Mouse (Mus musculus): Measurements from ENCODE around the gene Efcab9. TPM values are rescaled to one million over a fixed set of nuclear protein-coding genes. Genes with fewer than 3 reads are reported as not detected.

Efcab9 gene
- total and polyA plus RNA-seq, 2 experiments from 2014 or later, result not detected

- 87% methylated on average over 6 of the region's 6 CpGs for WGBS
- no peaks in the 10 kb centered on the region for H3K27me3 ChIP-seq (ENCODE audit: insufficient read depth, low read length)
- H3K36me3 ChIP-seq (ENCODE audit: insufficient read depth, low read length), result no peaks in the 10 kb centered on the region
- no peak for DNase-seq (ENCODE audit: low spot score)
- ATAC-seq, result no peak
- no peak overlapping the region for H3K9ac ChIP-seq (replicated peaks; ENCODE audit: low read length)
- peaks cover 7% of the 10 kb centered on the region for H3K4me1 ChIP-seq (ENCODE audit: insufficient read depth, low read length)
- no peak for TF ChIP-seq CTCF (IDR thresholded peaks at IDR 0.05; ENCODE audit: low read depth)
- H3K4me2 ChIP-seq (ENCODE audit: low read depth, low read length), result no peak overlapping the region
- no peak overlapping the region for H3K27ac ChIP-seq
- H3K4me3 ChIP-seq (ENCODE audit: low read length), result no peak overlapping the region
- no peaks in the 10 kb centered on the region for H3K9me3 ChIP-seq (ENCODE audit: low read length)
Observed at GRCm38 (mm10) chr11:32571103-32571502, 39.2 kb upstream of the Efcab9 start.

GRCm38 (mm10) chr11:32568637-32569293 is 36.9 kb upstream of the Efcab9 start:
- Histone ChIP-seq H3K27ac (no peak overlapping the region), H3K4me1 (ENCODE audit: insufficient read depth, low read length) (peaks cover 7% of the 10 kb centered on the region), H3K27me3 (ENCODE audit: insufficient read depth, low read length) (no peaks in the 10 kb centered on the region), H3K36me3 (ENCODE audit: insufficient read depth, low read length) (no peaks in the 10 kb centered on the region), H3K4me2 (ENCODE audit: low read depth, low read length) (no peak overlapping the region), H3K4me3 (ENCODE audit: low read length) (no peak overlapping the region), H3K9me3 (ENCODE audit: low read length) (no peaks in the 10 kb centered on the region), H3K9ac (replicated peaks; ENCODE audit: low read length) (no peak overlapping the region)
- no peak for DNase-seq (ENCODE audit: low spot score)
- no peak for TF ChIP-seq CTCF (IDR thresholded peaks at IDR 0.05; ENCODE audit: low read depth)
- 67% methylated on average over 15 of the region's 15 CpGs for WGBS
- no peak for ATAC-seq

- Histone ChIP-seq H3K4me1 (ENCODE audit: insufficient read depth, low read length) (peaks cover 7% of the 10 kb centered on the region), H3K27ac (no peak overlapping the region), H3K27me3 (ENCODE audit: insufficient read depth, low read length) (no peaks in the 10 kb centered on the region), H3K36me3 (ENCODE audit: insufficient read depth, low read length) (no peaks in the 10 kb centered on the region), H3K4me3 (ENCODE audit: low read length) (no peak overlapping the region), H3K9ac (replicated peaks; ENCODE audit: low read length) (no peak overlapping the region), H3K4me2 (ENCODE audit: low read depth, low read length) (no peak overlapping the region), H3K9me3 (ENCODE audit: low read length) (no peaks in the 10 kb centered on the region)
- no peak for TF ChIP-seq CTCF (IDR thresholded peaks at IDR 0.05; ENCODE audit: low read depth)
- WGBS, result 85% methylated on average over 7 of the region's 7 CpGs
- no peak for DNase-seq (ENCODE audit: low spot score)
- no peak for ATAC-seq
Observed at GRCm38 (mm10) chr11:32568060-32568459, 36.2 kb upstream of the Efcab9 start.

- 71% methylated on average over 10 of the region's 10 CpGs for WGBS
- H3K27me3 ChIP-seq (ENCODE audit: insufficient read depth, low read length), result no peaks in the 10 kb centered on the region
- no peak overlapping the region for H3K9ac ChIP-seq (replicated peaks; ENCODE audit: low read length)
- no peak for TF ChIP-seq CTCF (IDR thresholded peaks at IDR 0.05; ENCODE audit: low read depth)
- H3K4me2 ChIP-seq (ENCODE audit: low read depth, low read length), result no peak overlapping the region
- no peaks in the 10 kb centered on the region for H3K9me3 ChIP-seq (ENCODE audit: low read length)
- H3K4me1 ChIP-seq (ENCODE audit: insufficient read depth, low read length), result peaks cover 7% of the 10 kb centered on the region
- ATAC-seq (no peak), DNase-seq (ENCODE audit: low spot score) (peak; percentile 21)
- no peak overlapping the region for H3K27ac ChIP-seq
- no peaks in the 10 kb centered on the region for H3K36me3 ChIP-seq (ENCODE audit: insufficient read depth, low read length)
- H3K4me3 ChIP-seq (ENCODE audit: low read length), result no peak overlapping the region
Observed at GRCm38 (mm10) chr11:32567000-32567855, 35.3 kb upstream of the Efcab9 start.

GRCm38 (mm10) chr11:32566184-32566583 is 34.3 kb upstream of the Efcab9 start:
- 91% methylated on average over 6 of the region's 6 CpGs for WGBS
- no peaks in the 10 kb centered on the region for H3K27me3 ChIP-seq (ENCODE audit: insufficient read depth, low read length)

GRCm38 (mm10) chr11:32565088-32565487 is 33.2 kb upstream of the Efcab9 start:
- no peaks in the 10 kb centered on the region for H3K27me3 ChIP-seq (ENCODE audit: insufficient read depth, low read length)
- 60% methylated on average over 8 of the region's 8 CpGs for WGBS
- no peak overlapping the region for H3K27ac ChIP-seq

More at GRCm38 (mm10) chr11:32566184-32566583, 34.3 kb upstream of the Efcab9 start:
- Histone ChIP-seq H3K9ac (replicated peaks; ENCODE audit: low read length) (no peak overlapping the region), H3K27ac (no peak overlapping the region), H3K36me3 (ENCODE audit: insufficient read depth, low read length) (no peaks in the 10 kb centered on the region), H3K9me3 (ENCODE audit: low read length) (no peaks in the 10 kb centered on the region), H3K4me1 (ENCODE audit: insufficient read depth, low read length) (peaks cover 7% of the 10 kb centered on the region), H3K4me2 (ENCODE audit: low read depth, low read length) (no peak overlapping the region), H3K4me3 (ENCODE audit: low read length) (no peak overlapping the region)
- TF ChIP-seq CTCF (IDR thresholded peaks at IDR 0.05; ENCODE audit: low read depth), result no peak
- ATAC-seq (no peak), DNase-seq (ENCODE audit: low spot score) (no peak)

More at GRCm38 (mm10) chr11:32565088-32565487, 33.2 kb upstream of the Efcab9 start:
- H3K4me3 ChIP-seq (ENCODE audit: low read length), result no peak overlapping the region
- ATAC-seq (no peak), DNase-seq (ENCODE audit: low spot score) (no peak)
- H3K36me3 ChIP-seq (ENCODE audit: insufficient read depth, low read length), result no peaks in the 10 kb centered on the region
- no peaks in the 10 kb centered on the region for H3K9me3 ChIP-seq (ENCODE audit: low read length)
- H3K9ac ChIP-seq (replicated peaks; ENCODE audit: low read length), result no peak overlapping the region
- TF ChIP-seq CTCF (IDR thresholded peaks at IDR 0.05; ENCODE audit: low read depth), result no peak
- H3K4me2 ChIP-seq (ENCODE audit: low read depth, low read length), result no peak overlapping the region
- peaks cover 7% of the 10 kb centered on the region for H3K4me1 ChIP-seq (ENCODE audit: insufficient read depth, low read length)
